ENCODE assay signal across 25 mouse cellular contexts in the genomic region with DNA sequence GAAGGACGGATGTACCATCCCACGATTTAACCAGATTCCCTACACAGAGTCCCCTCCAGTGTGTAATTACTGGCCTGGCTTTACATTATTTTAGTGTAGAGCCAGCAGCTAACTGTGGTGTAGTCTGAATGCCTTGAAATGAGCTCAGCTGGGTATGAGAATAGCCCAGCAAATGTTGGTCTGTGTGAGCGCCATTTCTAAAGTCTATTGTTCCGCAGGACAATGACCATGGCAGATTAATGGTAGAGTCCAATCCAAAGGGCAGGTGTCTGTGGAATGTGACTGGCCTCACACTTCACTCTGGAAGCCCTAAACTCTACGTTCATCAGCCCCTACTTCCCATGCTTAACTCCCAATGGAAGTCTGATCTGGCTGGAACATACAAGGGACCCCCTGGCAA. TPM values are rescaled to one million over a fixed set of nuclear protein-coding genes. Genes with fewer than 3 reads are reported as not detected.
DNase-seq lines count a peak whose midpoint lies in the region; ATAC-seq lines count a peak whose summit lies in the region.
"Had no signal": no experiment of that assay in that cellular context is flagged by ENCODE, and none has a peak within 500 bp of the region (broad histone marks: within the 10 kb centered on the region; RNA-seq: fewer than 3 reads in every experiment).

No protein-coding gene starts in this region.

- no peaks in the 10 kb centered on the region for H3K4me1 ChIP-seq in forebrain, embryonic 11.5 days (replicated peaks; ENCODE audit: control insufficient read depth, insufficient read depth, low read length)
- no peaks in the 10 kb centered on the region for H3K4me1 ChIP-seq in forebrain, embryonic 13.5 days
- peaks cover 55% of the 10 kb centered on the region for H3K4me1 ChIP-seq in heart, embryonic 13.5 days
- no peaks in the 10 kb centered on the region for H3K4me1 ChIP-seq in neural tube, embryonic 11.5 days (ENCODE audit: control insufficient read depth, insufficient read depth, low read length)
- H3K4me1 ChIP-seq: hindbrain, embryonic 12.5 days; hindbrain, embryonic 15.5 days had no signal

- no peak overlapping the region for H3K27ac ChIP-seq in forebrain, embryonic 11.5 days (ENCODE audit: low read depth, low read length)
- no peak overlapping the region for H3K27ac ChIP-seq in forebrain, embryonic 13.5 days
- peak overlapping the region; percentile 44 for H3K27ac ChIP-seq in heart, embryonic 13.5 days (replicated peaks)
- no peak overlapping the region for H3K27ac ChIP-seq in neural tube, embryonic 11.5 days (ENCODE audit: low read depth, low read length)
- H3K27ac ChIP-seq: embryonic facial prominence, embryonic 13.5 days; gastrocnemius, adult 2 months; heart, embryonic 10.5 days; hindbrain, embryonic 12.5 days; hindbrain, embryonic 15.5 days had no signal

- H3K36me3 ChIP-seq in forebrain, embryonic 11.5 days (ENCODE audit: control insufficient read depth, insufficient read depth, low read length) = no peaks in the 10 kb centered on the region
- no peaks in the 10 kb centered on the region for H3K36me3 ChIP-seq in forebrain, embryonic 13.5 days (ENCODE audit: poor library complexity, severe bottlenecking)
- no peaks in the 10 kb centered on the region for H3K36me3 ChIP-seq in heart, embryonic 13.5 days
- H3K36me3 ChIP-seq in neural tube, embryonic 11.5 days (ENCODE audit: control insufficient read depth, insufficient read depth, low read length) = no peaks in the 10 kb centered on the region
- H3K36me3 ChIP-seq: embryonic facial prominence, embryonic 13.5 days; heart, embryonic 10.5 days; hindbrain, embryonic 12.5 days; hindbrain, embryonic 15.5 days had no signal

- no peak overlapping the region for H3K4me2 ChIP-seq in forebrain, embryonic 11.5 days (ENCODE audit: low read depth, low read length, severe bottlenecking)
- no peak overlapping the region for H3K4me2 ChIP-seq in forebrain, embryonic 13.5 days
- H3K4me2 ChIP-seq in heart, embryonic 13.5 days = no peak overlapping the region; the same call in 1 of the 2 replicates
- H3K4me2 ChIP-seq in neural tube, embryonic 11.5 days (ENCODE audit: low read depth) = no peak overlapping the region
- H3K4me2 ChIP-seq: embryonic facial prominence, embryonic 13.5 days; hindbrain, embryonic 12.5 days; hindbrain, embryonic 15.5 days had no signal

- WGBS in forebrain, embryonic 11.5 days = 55% methylated on average over 5 of the region's 5 CpGs
- WGBS in forebrain, embryonic 13.5 days = 51% methylated on average over 5 of the region's 5 CpGs
- 61% methylated on average over 5 of the region's 5 CpGs for WGBS in heart, embryonic 13.5 days
- WGBS in neural tube, embryonic 11.5 days = 51% methylated on average over 5 of the region's 5 CpGs

- H3K9me3 ChIP-seq in forebrain, embryonic 11.5 days (ENCODE audit: control insufficient read depth, low read length) = no peaks in the 10 kb centered on the region
- H3K9me3 ChIP-seq in forebrain, embryonic 13.5 days (replicated peaks) = no peaks in the 10 kb centered on the region
- H3K9me3 ChIP-seq in heart, embryonic 13.5 days = no peaks in the 10 kb centered on the region; the same call in 1 of the 2 replicates
- H3K9me3 ChIP-seq in neural tube, embryonic 11.5 days (ENCODE audit: control insufficient read depth, low read length) = no peaks in the 10 kb centered on the region
- H3K9me3 ChIP-seq: embryonic facial prominence, embryonic 13.5 days; heart, embryonic 10.5 days; hindbrain, embryonic 15.5 days had no signal

- H3K4me3 ChIP-seq in forebrain, embryonic 11.5 days (ENCODE audit: low read depth, low read length) = no peak overlapping the region
- H3K4me3 ChIP-seq in forebrain, embryonic 13.5 days = no peak overlapping the region
- H3K4me3 ChIP-seq in heart, embryonic 13.5 days = no peak overlapping the region
- no peak overlapping the region for H3K4me3 ChIP-seq in neural tube, embryonic 11.5 days (ENCODE audit: low read depth, low read length)
- H3K4me3 ChIP-seq: embryonic facial prominence, embryonic 13.5 days; gastrocnemius, adult 2 months; heart, embryonic 10.5 days; hindbrain, embryonic 12.5 days; hindbrain, embryonic 15.5 days had no signal

- DNase-seq in forebrain, embryonic 11.5 days (ENCODE audit: low spot score) = no peak
- DNase-seq in heart, postnatal 14 days = no peak
- peak; percentile 25 for DNase-seq in neural tube, embryonic 11.5 days (ENCODE audit: low spot score)
- no peak for DNase-seq in neural tube, embryonic 10.5 days (ENCODE audit: extremely low spot score, low spot score)
- no peak for DNase-seq in adrenal gland, postnatal 36 days
- DNase-seq: adrenal gland, adult 2 months; adrenal gland, postnatal 14 days; cerebellum, adult 11-12 months; cerebellum, adult 8-10 months; cerebellum, postnatal 10 days; cerebellum, postnatal 36 days; gastrocnemius, adult 2 months; gastrocnemius, postnatal 14 days; heart, adult 11 months; kidney, adult 2 months had no signal

- H3K27me3 ChIP-seq in forebrain, embryonic 11.5 days (ENCODE audit: control insufficient read depth, insufficient read depth, low read length) = no peaks in the 10 kb centered on the region
- H3K27me3 ChIP-seq in forebrain, embryonic 13.5 days = no peaks in the 10 kb centered on the region
- no peaks in the 10 kb centered on the region for H3K27me3 ChIP-seq in heart, embryonic 13.5 days (replicated peaks)
- H3K27me3 ChIP-seq in neural tube, embryonic 11.5 days (ENCODE audit: control insufficient read depth, insufficient read depth, low read length) = no peaks in the 10 kb centered on the region
- H3K27me3 ChIP-seq: embryonic facial prominence, embryonic 13.5 days; hindbrain, embryonic 12.5 days; hindbrain, embryonic 15.5 days had no signal

- H3K9ac ChIP-seq in forebrain, embryonic 11.5 days (ENCODE audit: low read length) = no peak overlapping the region
- H3K9ac ChIP-seq in forebrain, embryonic 13.5 days = no peak overlapping the region
- H3K9ac ChIP-seq in heart, embryonic 13.5 days = no peak overlapping the region
- H3K9ac ChIP-seq in neural tube, embryonic 11.5 days (ENCODE audit: low read length) = no peak overlapping the region
- H3K9ac ChIP-seq: embryonic facial prominence, embryonic 13.5 days; forebrain, postnatal 0 days; hindbrain, embryonic 12.5 days; hindbrain, embryonic 15.5 days had no signal

- intact Hi-C loops in heart, postnatal 14 days (cut with DNase I) = no loop called here

- peak; percentile 27; the same call in 1 of the 2 replicates for ATAC-seq in forebrain, embryonic 11.5 days (replicated peaks; ENCODE audit: low FRiP score)
- no peak for ATAC-seq in forebrain, embryonic 13.5 days
- no peak for ATAC-seq in heart, embryonic 13.5 days (ENCODE audit: extremely low read depth, insufficient number of reproducible peaks, low FRiP score, low TSS enrichment)
- peak; percentile 71 for ATAC-seq in neural tube, embryonic 11.5 days (ENCODE audit: insufficient read depth, low FRiP score, low TSS enrichment)
- ATAC-seq: CD4-positive, CD25-positive, alpha-beta regulatory T cell, adult 4 months; forebrain, embryonic 14.5 days; forebrain, postnatal 0 days; intestine, postnatal 0 days had no signal

RNA-seq across cellular contexts. Expression of gene Ipo5, which starts 40.3 kb away (rescaled TPM):
- 181 and 183 TPM in 2 replicates for polyA plus RNA-seq in forebrain, embryonic 11.5 days (2014; fragmentation: Nextera tagmentation; extraction: Ambion mirVana)
- 89.2 and 103 TPM in 2 replicates for polyA plus RNA-seq in forebrain, embryonic 13.5 days (2015; fragmentation: Nextera tagmentation; extraction: Ambion mirVana)
- 73.2 and 74.7 TPM in 2 replicates for polyA plus RNA-seq in heart, embryonic 13.5 days (2015; fragmentation: Nextera tagmentation; extraction: Ambion mirVana)
- 10 to 100 TPM; 79.3 to 81.4 TPM for total RNA-seq in heart, postnatal 14 days (2021)
- 139 and 149 TPM in 2 replicates for polyA plus RNA-seq in neural tube, embryonic 11.5 days (2014; fragmentation: Nextera tagmentation; extraction: Ambion mirVana)
- total RNA-seq in adrenal gland, postnatal 36 days (2021) = 10 to 100 TPM; 80.4 to 88.0 TPM

Comparison
In these comparisons a context has a peak if more than half of its experiments do, and no peak if none do; other contexts are left out.
1. ATAC-seq: peak in forebrain, embryonic 11.5 days (single experiment) and neural tube, embryonic 11.5 days (single experiment); none in forebrain, embryonic 13.5 days (single experiment) and heart, embryonic 13.5 days (single experiment).